Mouse (Mus musculus): ENCODE results near the gene Slc22a29. TPM values are rescaled to one million over a fixed set of nuclear protein-coding genes. Genes with fewer than 3 reads are reported as not detected.
"Not testable (repeated sequence)": the region's sequence is repeated elsewhere in the genome, so short reads cannot be mapped to it uniquely, and the experiment has no call there.

Gene Slc22a29
- polyA plus RNA-seq (2015; fragmentation: Nextera tagmentation; extraction: Ambion mirVana) = 0.14 TPM in 1 of 2 replicates, not detected in the other

DNA sequence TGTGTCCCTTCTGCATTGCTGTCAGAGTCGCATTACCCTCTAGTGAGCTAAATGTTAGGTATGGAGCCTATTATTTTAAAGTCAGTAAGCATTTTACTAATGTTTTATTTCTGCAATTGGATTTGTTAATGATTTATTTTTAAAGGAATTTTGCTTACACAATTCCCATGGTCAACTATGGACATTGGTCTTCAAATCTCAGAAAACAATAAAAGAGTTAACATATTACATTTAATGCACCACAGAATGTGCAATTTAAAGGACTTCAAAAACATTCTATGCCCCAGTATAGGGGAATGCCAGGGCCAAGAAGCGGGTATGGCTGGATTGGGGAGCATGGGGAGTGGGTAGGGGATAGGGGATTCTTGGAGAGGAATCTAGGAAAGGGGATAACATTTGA lies at the start of gene Slc22a29:
Slc22a29 (minus strand) TSS at position 101 of the 400 bp plus-strand sequence.
- 78% methylated on average over 2 of the region's 2 CpGs for WGBS
- Histone ChIP-seq H3K9ac (no peak within 1 kb of the TSS), H3K4me1 (no peaks in the 10 kb centered on the region), H3K36me3 (no peaks in the 10 kb centered on the region), H3K27me3 (no peaks in the 10 kb centered on the region), H3K4me2 (no peak within 1 kb of the TSS), H3K27ac (no peak within 1 kb of the TSS), H3K9me3 (no peaks in the 10 kb centered on the region), H3K4me3 (no peak within 1 kb of the TSS)
- ATAC-seq (ENCODE audit: insufficient number of reproducible peaks, insufficient read depth, low FRiP score, low TSS enrichment, low read depth) = no peak

DNA sequence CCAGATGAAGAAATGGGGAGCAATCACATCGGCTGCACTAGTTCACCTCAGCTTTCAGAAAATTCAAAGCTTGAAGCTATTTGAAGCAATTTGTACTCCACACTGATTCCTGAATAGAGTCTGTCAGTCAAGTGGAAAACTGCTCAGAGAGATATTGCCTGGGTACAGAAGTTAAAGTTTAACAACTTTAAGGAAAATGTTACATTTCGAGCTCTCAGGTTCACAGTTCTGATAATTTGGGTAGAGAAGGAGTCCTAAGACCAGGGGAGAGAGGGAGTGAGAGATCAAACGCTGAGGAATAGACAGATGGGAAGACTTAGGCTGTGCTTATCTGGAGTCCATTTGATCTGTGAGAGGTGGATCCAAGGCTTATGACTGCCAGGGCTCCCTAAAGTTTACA lies 46.6 kb upstream of the Slc22a29 start:
- WGBS = 69% methylated on average over 3 of the region's 3 CpGs
- no peaks in the 10 kb centered on the region for H3K9me3 ChIP-seq
- no peaks in the 10 kb centered on the region for H3K27me3 ChIP-seq
- no peaks in the 10 kb centered on the region for H3K4me1 ChIP-seq
- H3K4me3 ChIP-seq = no peak overlapping the region
- H3K27ac ChIP-seq = no peak overlapping the region
- no peaks in the 10 kb centered on the region for H3K36me3 ChIP-seq
- H3K9ac ChIP-seq = no peak overlapping the region
- H3K4me2 ChIP-seq = no peak overlapping the region
- ATAC-seq (ENCODE audit: insufficient number of reproducible peaks, insufficient read depth, low FRiP score, low TSS enrichment, low read depth) = no peak

DNA sequence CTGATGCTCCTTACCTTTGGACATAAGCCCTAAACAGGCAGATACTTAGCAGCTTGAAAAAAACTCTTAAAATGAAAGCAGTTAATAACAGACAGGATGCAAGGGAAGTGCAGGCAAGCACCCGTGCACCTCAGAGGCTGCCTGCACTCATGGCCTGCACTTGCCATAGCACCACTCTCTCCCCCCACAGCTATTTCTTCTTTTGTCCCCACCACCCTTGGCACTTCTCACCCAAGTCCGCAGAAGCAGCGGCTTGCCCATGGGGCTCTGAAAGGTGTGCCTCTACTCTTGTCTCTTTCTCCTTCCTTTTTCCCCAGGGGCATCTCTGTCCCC lies 34.0 kb upstream of the Slc22a29 start:
- Histone ChIP-seq H3K9ac (peak overlapping the region; percentile 75), H3K9me3 (peaks cover 2% of the 10 kb centered on the region; the same call in 1 of the 2 replicates), H3K36me3 (no peaks in the 10 kb centered on the region), H3K4me2 (peak overlapping the region; percentile 70), H3K4me1 (no peaks in the 10 kb centered on the region), H3K4me3 (peak overlapping the region; percentile 56), H3K27ac (no peak overlapping the region), H3K27me3 (no peaks in the 10 kb centered on the region)
- WGBS = 28% methylated on average over 3 of the region's 3 CpGs
- ATAC-seq (ENCODE audit: insufficient number of reproducible peaks, insufficient read depth, low FRiP score, low TSS enrichment, low read depth) = 0 out of 2 replicates have a peak, but pooled peaks have one; percentile 37

GRCm38 (mm10) chr19:8251896-8252704 lies 33.4 kb upstream of the Slc22a29 start:
- Histone ChIP-seq H3K4me3 (peak overlapping the region; percentile 56), H3K9me3 (peaks cover 2% of the 10 kb centered on the region; the same call in 1 of the 2 replicates), H3K36me3 (no peaks in the 10 kb centered on the region), H3K4me2 (peak overlapping the region; percentile 70), H3K27me3 (no peaks in the 10 kb centered on the region), H3K27ac (peak overlapping the region; percentile 60), H3K4me1 (no peaks in the 10 kb centered on the region), H3K9ac (peak overlapping the region; percentile 75)
- ATAC-seq (ENCODE audit: insufficient number of reproducible peaks, insufficient read depth, low FRiP score, low TSS enrichment, low read depth) = peak; percentile 80
- WGBS = 8% methylated on average over 57 of the region's 58 CpGs

DNA sequence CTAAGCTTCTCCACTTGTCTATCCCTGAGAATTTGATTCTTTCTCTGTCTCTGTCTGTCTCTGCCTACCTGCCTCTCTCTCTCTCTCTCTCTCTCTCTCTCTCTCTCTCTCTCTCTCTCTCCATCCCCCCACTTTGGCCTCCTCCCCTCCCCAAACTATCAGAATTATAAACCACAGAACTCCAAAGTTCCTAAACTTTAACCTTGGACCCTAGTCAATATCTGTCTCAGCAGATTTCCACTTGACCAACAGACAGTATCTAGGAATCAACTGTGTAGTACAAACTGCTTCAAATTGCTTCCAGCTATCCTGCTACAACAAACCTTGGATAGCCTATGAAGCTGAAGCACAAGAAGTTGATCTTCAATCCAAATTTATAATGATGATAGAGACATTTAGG lies 10.2 kb upstream of the Slc22a29 start:
- Histone ChIP-seq H3K9me3 (no peaks in the 10 kb centered on the region), H3K4me3 (no peak overlapping the region), H3K4me2 (no peak overlapping the region), H3K4me1 (no peaks in the 10 kb centered on the region), H3K36me3 (no peaks in the 10 kb centered on the region), H3K27ac (no peak overlapping the region), H3K27me3 (no peaks in the 10 kb centered on the region), H3K9ac (no peak overlapping the region)
- ATAC-seq (ENCODE audit: insufficient number of reproducible peaks, insufficient read depth, low FRiP score, low TSS enrichment, low read depth) = no peak

- H3K27me3 ChIP-seq = no peaks in the 10 kb centered on the region
- no peak overlapping the region for H3K4me2 ChIP-seq
- ATAC-seq (ENCODE audit: insufficient number of reproducible peaks, insufficient read depth, low FRiP score, low TSS enrichment, low read depth) = no peak
- H3K9ac ChIP-seq = no peak overlapping the region
- H3K36me3 ChIP-seq = no peaks in the 10 kb centered on the region
- 56% methylated on average over 2 of the region's 2 CpGs for WGBS
- no peak overlapping the region for H3K4me3 ChIP-seq
- H3K9me3 ChIP-seq = peaks cover 12% of the 10 kb centered on the region
- no peaks in the 10 kb centered on the region for H3K4me1 ChIP-seq
- no peak overlapping the region for H3K27ac ChIP-seq
These were observed 69.7 kb downstream of the Slc22a29 start for GRCm38 (mm10) chr19:8148787-8149523.

GRCm38 (mm10) chr19:8142716-8143115 lies 76.0 kb downstream of the Slc22a29 start:
- not testable (repeated sequence) for ATAC-seq (ENCODE audit: insufficient number of reproducible peaks, insufficient read depth, low FRiP score, low TSS enrichment, low read depth); H3K4me1 ChIP-seq; H3K9ac ChIP-seq; H3K27ac ChIP-seq; H3K4me3 ChIP-seq; H3K4me2 ChIP-seq; H3K36me3 ChIP-seq; H3K9me3 ChIP-seq; H3K27me3 ChIP-seq
- WGBS = 86% methylated on average over 2 of the region's 2 CpGs

GRCm38 (mm10) chr19:8134127-8134841 lies 84.4 kb downstream of the Slc22a29 start:
- H3K27me3 ChIP-seq; ATAC-seq (ENCODE audit: insufficient number of reproducible peaks, insufficient read depth, low FRiP score, low TSS enrichment, low read depth); H3K4me2 ChIP-seq; H3K4me3 ChIP-seq; H3K27ac ChIP-seq; H3K9ac ChIP-seq; H3K9me3 ChIP-seq; H3K36me3 ChIP-seq; H3K4me1 ChIP-seq: not testable (repeated sequence)
- 71% methylated on average over 14 of the region's 14 CpGs for WGBS

DNA sequence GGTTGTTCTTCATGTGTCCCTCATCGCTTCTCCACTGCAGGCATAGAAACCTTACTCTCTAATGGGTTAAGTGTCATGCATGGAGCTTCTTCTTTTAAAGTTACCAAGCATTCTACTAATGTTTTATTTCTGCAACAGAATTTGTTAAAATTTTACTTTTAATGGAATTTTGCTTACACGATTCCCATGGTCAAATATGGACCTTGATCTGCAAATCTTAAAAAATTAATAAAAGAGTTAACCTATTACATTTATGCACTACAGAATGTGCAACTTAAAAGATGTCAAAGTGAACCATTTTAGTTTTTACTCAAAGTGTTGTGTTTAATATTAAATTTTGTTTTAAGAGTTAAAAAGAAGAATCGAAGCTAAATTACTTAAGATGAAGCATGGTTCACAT lies 86.8 kb downstream of the Slc22a29 start, which contains the start of gene Slc22a28:
Slc22a28 (minus strand) TSS at position 102 of the 400 bp plus-strand sequence.
- H3K4me3 ChIP-seq; H3K27ac ChIP-seq; H3K27me3 ChIP-seq; H3K36me3 ChIP-seq; H3K4me2 ChIP-seq; H3K9me3 ChIP-seq; H3K9ac ChIP-seq; ATAC-seq (ENCODE audit: insufficient number of reproducible peaks, insufficient read depth, low FRiP score, low TSS enrichment, low read depth); H3K4me1 ChIP-seq: not testable (repeated sequence)
- WGBS = 91% methylated on average over 2 of the region's 3 CpGs
